Mouse (Mus musculus): ENCODE measurements at regions not wholly inside any gene's neighbourhood (a gene's known extent, or its start where the extent isn't known, plus 50 kb on each side); places are given as distances from the start of the nearest gene placed in this dataset.

- DNase-seq (ENCODE audit: low spot score in 2 of 2) = no peak
Observed at GRCm38 (mm10) chr1:28894329-28894728, 114.3 kb upstream of the Gm597 start.

DNA sequence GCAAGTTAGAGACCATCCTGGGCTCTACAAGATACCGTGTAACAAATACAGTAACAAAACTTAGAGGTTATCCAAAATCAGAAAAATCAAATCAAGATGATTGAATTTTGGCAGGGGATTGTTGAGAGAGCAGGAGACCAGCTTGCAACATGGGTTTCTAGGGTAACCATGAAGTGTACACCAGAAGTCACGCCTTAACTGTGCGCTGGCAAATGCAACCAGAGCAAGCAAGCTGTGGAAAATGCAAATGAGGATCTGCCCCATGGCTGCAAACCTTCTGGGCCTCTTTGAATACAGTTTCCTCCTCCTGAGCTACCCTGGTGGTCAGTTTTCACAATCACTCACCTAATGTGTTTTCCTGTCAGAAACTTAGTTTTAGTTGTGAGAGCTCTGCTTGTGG, 97.6 kb upstream of the Gm597 start:
- DNase-seq (ENCODE audit: low spot score in 2 of 2) = peak; percentile 2 to 28

GRCm38 (mm10) chr1:28844589-28844988, 64.5 kb upstream of the Gm597 start:
- DNase-seq (ENCODE audit: low spot score in 2 of 2) = no peak

DNA sequence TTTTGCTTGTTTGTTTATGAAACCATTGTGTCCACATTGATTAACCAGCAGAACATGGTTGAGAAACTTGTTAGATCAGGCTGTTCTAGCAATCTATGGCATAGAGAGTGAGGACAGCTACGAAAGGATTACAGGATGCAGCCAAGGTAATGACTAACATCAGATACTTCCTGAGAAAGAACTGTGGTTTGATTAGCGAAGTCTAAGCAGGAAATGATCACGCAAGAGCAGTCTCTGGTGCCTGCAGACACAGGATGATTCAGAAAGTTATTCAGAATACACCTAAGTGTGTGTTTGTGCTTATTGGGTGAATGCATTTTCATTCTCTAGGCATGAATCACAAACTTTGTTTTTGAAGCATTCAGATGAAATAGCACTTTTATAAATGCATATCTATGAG, 61.3 kb upstream of the Gm597 start:
- no peak for DNase-seq (ENCODE audit: low spot score in 2 of 2)
